Mouse (Mus musculus): Measurements from ENCODE around the gene Kif5c. TPM values are rescaled to one million over a fixed set of nuclear protein-coding genes. Genes with fewer than 3 reads are reported as not detected.

The Kif5c gene
- polyA plus RNA-seq, 1 experiment from 2014 or later, result 88.9 TPM

GRCm38 (mm10) chr2:49773194-49773931 lies 154.3 kb downstream of the Kif5c start:
- no peak overlapping the region for H3K4me3 ChIP-seq (ENCODE audit: low read depth, low read length)
- WGBS, result 84% methylated on average over 10 of the region's 10 CpGs
- no peaks in the 10 kb centered on the region for H3K4me1 ChIP-seq (replicated peaks; ENCODE audit: control insufficient read depth, insufficient read depth, low read length)
- DNase-seq (ENCODE audit: low spot score), result no peak
- H3K36me3 ChIP-seq (ENCODE audit: control insufficient read depth, insufficient read depth, low read length), result no peaks in the 10 kb centered on the region; the same call in 1 of the 2 replicates
- no peak overlapping the region for H3K27ac ChIP-seq (ENCODE audit: low read depth, low read length)
- H3K9ac ChIP-seq (ENCODE audit: low read length), result no peak overlapping the region
- H3K9me3 ChIP-seq (ENCODE audit: control insufficient read depth, low read length), result no peaks in the 10 kb centered on the region
- ATAC-seq (replicated peaks; ENCODE audit: low FRiP score), result no peak
- H3K4me2 ChIP-seq (ENCODE audit: low read depth, low read length, severe bottlenecking), result no peak overlapping the region
- H3K27me3 ChIP-seq (ENCODE audit: control insufficient read depth, insufficient read depth, low read length), result no peaks in the 10 kb centered on the region

DNA sequence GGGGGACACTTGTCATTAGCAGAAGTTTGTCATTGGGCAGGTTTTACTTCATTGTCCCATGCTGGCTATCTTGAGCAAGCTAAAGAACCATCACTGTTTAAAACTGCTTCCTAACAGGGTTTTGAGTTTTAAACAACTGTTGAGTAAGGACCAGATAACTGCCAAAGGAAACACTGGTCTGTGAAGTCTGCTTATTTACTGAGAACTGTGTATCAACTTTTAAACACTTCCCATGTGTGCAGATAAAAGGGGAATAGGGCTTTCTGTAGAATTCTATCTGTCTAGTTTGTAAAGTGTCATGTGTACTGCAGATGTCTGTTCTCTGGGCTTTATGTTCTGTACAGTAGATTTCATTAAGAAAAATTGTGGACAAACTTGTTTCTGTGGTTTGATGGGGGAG lies 155.1 kb downstream of the Kif5c start:
- no peak overlapping the region for H3K4me2 ChIP-seq (ENCODE audit: low read depth, low read length, severe bottlenecking)
- no peak for DNase-seq (ENCODE audit: low spot score)
- no peaks in the 10 kb centered on the region for H3K4me1 ChIP-seq (replicated peaks; ENCODE audit: control insufficient read depth, insufficient read depth, low read length)
- ATAC-seq (replicated peaks; ENCODE audit: low FRiP score), result no peak
- no peaks in the 10 kb centered on the region for H3K27me3 ChIP-seq (ENCODE audit: control insufficient read depth, insufficient read depth, low read length)
- no peaks in the 10 kb centered on the region for H3K9me3 ChIP-seq (ENCODE audit: control insufficient read depth, low read length)
- no peak overlapping the region for H3K4me3 ChIP-seq (ENCODE audit: low read depth, low read length)
- no peaks in the 10 kb centered on the region; the same call in 1 of the 2 replicates for H3K36me3 ChIP-seq (ENCODE audit: control insufficient read depth, insufficient read depth, low read length)
- no peak overlapping the region for H3K27ac ChIP-seq (ENCODE audit: low read depth, low read length)
- H3K9ac ChIP-seq (ENCODE audit: low read length), result no peak overlapping the region

GRCm38 (mm10) chr2:49775187-49775586 lies 156.1 kb downstream of the Kif5c start:
- DNase-seq (ENCODE audit: low spot score), result no peak
- Histone ChIP-seq H3K9me3 (ENCODE audit: control insufficient read depth, low read length) (no peaks in the 10 kb centered on the region), H3K4me3 (ENCODE audit: low read depth, low read length) (no peak overlapping the region), H3K36me3 (ENCODE audit: control insufficient read depth, insufficient read depth, low read length) (no peaks in the 10 kb centered on the region; the same call in 1 of the 2 replicates), H3K4me1 (replicated peaks; ENCODE audit: control insufficient read depth, insufficient read depth, low read length) (no peaks in the 10 kb centered on the region), H3K9ac (ENCODE audit: low read length) (no peak overlapping the region), H3K27me3 (ENCODE audit: control insufficient read depth, insufficient read depth, low read length) (no peaks in the 10 kb centered on the region), H3K4me2 (ENCODE audit: low read depth, low read length, severe bottlenecking) (no peak overlapping the region), H3K27ac (ENCODE audit: low read depth, low read length) (no peak overlapping the region)
- ATAC-seq (replicated peaks; ENCODE audit: low FRiP score), result no peak
- 87% methylated on average over 4 of the region's 4 CpGs for WGBS

- H3K4me3 ChIP-seq (ENCODE audit: low read depth, low read length), result no peak overlapping the region
- H3K4me2 ChIP-seq (ENCODE audit: low read depth, low read length, severe bottlenecking), result no peak overlapping the region
- no peaks in the 10 kb centered on the region for H3K4me1 ChIP-seq (replicated peaks; ENCODE audit: control insufficient read depth, insufficient read depth, low read length)
- H3K9ac ChIP-seq (ENCODE audit: low read length), result no peak overlapping the region
- H3K27ac ChIP-seq (ENCODE audit: low read depth, low read length), result no peak overlapping the region
- ATAC-seq (replicated peaks; ENCODE audit: low FRiP score) (no peak; the same call in 1 of the 2 replicates), DNase-seq (ENCODE audit: low spot score) (no peak)
- H3K36me3 ChIP-seq (ENCODE audit: control insufficient read depth, insufficient read depth, low read length), result no peaks in the 10 kb centered on the region; the same call in 1 of the 2 replicates
- H3K27me3 ChIP-seq (ENCODE audit: control insufficient read depth, insufficient read depth, low read length), result no peaks in the 10 kb centered on the region
- no peaks in the 10 kb centered on the region for H3K9me3 ChIP-seq (ENCODE audit: control insufficient read depth, low read length)
Observed at GRCm38 (mm10) chr2:49775735-49776134, 156.6 kb downstream of the Kif5c start.

GRCm38 (mm10) chr2:49776407-49776806 lies 157.3 kb downstream of the Kif5c start:
- Histone ChIP-seq H3K9me3 (ENCODE audit: control insufficient read depth, low read length) (no peaks in the 10 kb centered on the region), H3K27ac (ENCODE audit: low read depth, low read length) (no peak overlapping the region), H3K4me2 (ENCODE audit: low read depth, low read length, severe bottlenecking) (no peak overlapping the region), H3K4me3 (ENCODE audit: low read depth, low read length) (no peak overlapping the region), H3K36me3 (ENCODE audit: control insufficient read depth, insufficient read depth, low read length) (no peaks in the 10 kb centered on the region; the same call in 1 of the 2 replicates), H3K27me3 (ENCODE audit: control insufficient read depth, insufficient read depth, low read length) (no peaks in the 10 kb centered on the region), H3K9ac (ENCODE audit: low read length) (no peak overlapping the region), H3K4me1 (replicated peaks; ENCODE audit: control insufficient read depth, insufficient read depth, low read length) (no peaks in the 10 kb centered on the region)
- WGBS, result 84% methylated on average over 4 of the region's 4 CpGs
- DNase-seq (ENCODE audit: low spot score) (no peak), ATAC-seq (replicated peaks; ENCODE audit: low FRiP score) (no peak)

DNA sequence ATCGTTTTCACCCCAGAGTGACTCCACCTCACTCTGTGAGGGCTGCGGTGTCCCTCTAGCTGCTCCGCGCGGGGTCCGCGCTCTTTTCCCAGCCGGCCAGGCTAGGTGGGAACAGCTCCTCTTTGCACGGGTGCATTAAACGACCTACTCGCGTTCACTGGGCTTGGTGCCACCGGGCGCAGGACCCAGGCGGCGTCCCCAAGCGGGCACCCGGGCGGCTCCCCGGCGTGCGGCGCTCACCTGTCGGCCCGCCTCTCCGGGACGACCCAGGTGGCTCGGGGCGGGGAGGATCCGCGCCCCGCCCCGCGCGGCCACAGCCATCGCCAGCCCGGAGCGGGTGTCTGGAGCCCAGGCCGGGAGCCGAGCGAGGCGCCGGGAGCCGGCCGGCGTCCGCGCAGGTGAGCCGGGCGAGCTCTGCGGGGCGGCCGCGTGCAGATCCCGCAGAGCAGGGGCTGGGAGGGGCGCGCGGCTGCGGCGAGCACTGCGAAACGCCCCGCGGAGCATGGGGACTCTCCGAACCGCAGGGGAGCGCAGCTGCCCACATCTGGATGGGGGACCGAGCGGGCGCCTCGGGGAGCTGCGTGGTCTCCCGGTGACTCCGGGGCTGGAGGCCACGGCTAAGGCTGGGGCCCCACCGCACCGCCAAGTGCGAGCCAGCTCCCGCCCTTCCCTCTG lies 168.4 kb downstream of the Kif5c start, which contains the start of gene Lypd6b:
Gene Lypd6b (plus strand): TSS at position 313 of the 675 bp plus-strand sequence.
- peak; percentile 71 for DNase-seq (ENCODE audit: low spot score)
- WGBS, result 0% methylated on average over 71 of the region's 79 CpGs

DNA sequence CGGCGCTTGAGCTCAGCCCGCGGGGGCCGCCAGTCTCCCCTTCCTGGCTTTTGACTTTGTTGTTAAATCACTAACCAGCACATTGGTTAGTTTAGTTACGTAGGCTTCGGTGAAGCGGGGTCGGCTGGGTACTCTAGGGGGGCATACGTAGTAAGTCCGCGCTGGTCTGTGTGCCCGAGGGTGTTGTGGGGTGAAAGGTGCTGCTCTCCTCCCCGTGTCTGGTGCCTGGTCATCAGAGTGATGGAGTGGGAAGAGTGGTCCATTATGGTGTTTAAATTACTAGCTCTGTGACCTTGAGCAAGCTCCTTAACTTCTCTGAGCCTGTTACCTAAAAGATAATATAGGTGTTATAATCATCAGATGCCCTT lies 168.9 kb downstream of the Kif5c start:
- H3K27me3 ChIP-seq (ENCODE audit: control insufficient read depth, insufficient read depth, low read length), result peaks cover 31% of the 10 kb centered on the region
- H3K4me3 ChIP-seq (ENCODE audit: low read depth, low read length), result peak overlapping the region; percentile 60
- peak overlapping the region; percentile 67 for H3K9ac ChIP-seq (ENCODE audit: low read length)
- no peaks in the 10 kb centered on the region for H3K36me3 ChIP-seq (ENCODE audit: control insufficient read depth, insufficient read depth, low read length)
- DNase-seq (ENCODE audit: low spot score) (no peak), ATAC-seq (replicated peaks; ENCODE audit: low FRiP score) (peak; percentile 69)
- no peaks in the 10 kb centered on the region for H3K4me1 ChIP-seq (replicated peaks; ENCODE audit: control insufficient read depth, insufficient read depth, low read length)
- H3K4me2 ChIP-seq (ENCODE audit: low read depth, low read length, severe bottlenecking), result peak overlapping the region; percentile 100
- WGBS, result 1% methylated on average over 14 of the region's 14 CpGs
- no peak overlapping the region for H3K27ac ChIP-seq (ENCODE audit: low read depth, low read length)
- H3K9me3 ChIP-seq (ENCODE audit: control insufficient read depth, low read length), result no peaks in the 10 kb centered on the region

More for the DNA sequence above, 168.4 kb downstream of the Kif5c start, which contains the start of gene Lypd6b:
- H3K9me3 ChIP-seq (ENCODE audit: control insufficient read depth, low read length), result no peaks in the 10 kb centered on the region
- peak within 1 kb of the TSS; percentile 67 for H3K9ac ChIP-seq (ENCODE audit: low read length)
- ATAC-seq (replicated peaks; ENCODE audit: low FRiP score), result peak; percentile 57
- no peaks in the 10 kb centered on the region for H3K36me3 ChIP-seq (ENCODE audit: control insufficient read depth, insufficient read depth, low read length)
- peak within 1 kb of the TSS; percentile 60 for H3K4me3 ChIP-seq (ENCODE audit: low read depth, low read length)
- H3K27ac ChIP-seq (ENCODE audit: low read depth, low read length), result no peak within 1 kb of the TSS
- peaks cover 31% of the 10 kb centered on the region for H3K27me3 ChIP-seq (ENCODE audit: control insufficient read depth, insufficient read depth, low read length)
- H3K4me1 ChIP-seq (replicated peaks; ENCODE audit: control insufficient read depth, insufficient read depth, low read length), result no peaks in the 10 kb centered on the region
- peak within 1 kb of the TSS; percentile 100 for H3K4me2 ChIP-seq (ENCODE audit: low read depth, low read length, severe bottlenecking)

GRCm38 (mm10) chr2:49788643-49789042 lies 169.5 kb downstream of the Kif5c start:
- no peaks in the 10 kb centered on the region for H3K4me1 ChIP-seq (replicated peaks; ENCODE audit: control insufficient read depth, insufficient read depth, low read length)
- no peak overlapping the region for H3K4me3 ChIP-seq (ENCODE audit: low read depth, low read length)
- no peak overlapping the region for H3K27ac ChIP-seq (ENCODE audit: low read depth, low read length)
- DNase-seq (ENCODE audit: low spot score) (no peak), ATAC-seq (replicated peaks; ENCODE audit: low FRiP score) (no peak)
- no peaks in the 10 kb centered on the region for H3K9me3 ChIP-seq (ENCODE audit: control insufficient read depth, low read length)
- 15% methylated on average over 3 of the region's 3 CpGs for WGBS
- no peaks in the 10 kb centered on the region for H3K36me3 ChIP-seq (ENCODE audit: control insufficient read depth, insufficient read depth, low read length)
- peaks cover 31% of the 10 kb centered on the region for H3K27me3 ChIP-seq (ENCODE audit: control insufficient read depth, insufficient read depth, low read length)
- no peak overlapping the region for H3K9ac ChIP-seq (ENCODE audit: low read length)
- H3K4me2 ChIP-seq (ENCODE audit: low read depth, low read length, severe bottlenecking), result no peak overlapping the region
